Mouse (Mus musculus): ENCODE measurements around the gene D430041D05Rik.
A peak's percentile ranks its signal among the peaks of the same experiment; 100 is the strongest.

Gene D430041D05Rik

GRCm38 (mm10) chr2:104351415-104352203, 59.2 kb downstream of the D430041D05Rik start:
- DNase-seq (ENCODE audit: low spot score in 2 of 2) = no peak

- no peak for DNase-seq (ENCODE audit: low spot score in 2 of 2)
Observed at GRCm38 (mm10) chr2:104337619-104338018, 73.2 kb downstream of the D430041D05Rik start.

GRCm38 (mm10) chr2:104335824-104336223, 75.0 kb downstream of the D430041D05Rik start:
- no peak for DNase-seq (ENCODE audit: low spot score in 2 of 2)

GRCm38 (mm10) chr2:104333952-104334351, 76.9 kb downstream of the D430041D05Rik start:
- DNase-seq (ENCODE audit: low spot score in 2 of 2) = no peak

- no peak for DNase-seq (ENCODE audit: low spot score in 2 of 2)
Observed at GRCm38 (mm10) chr2:104332707-104333106, 78.1 kb downstream of the D430041D05Rik start.

- no peak for DNase-seq (ENCODE audit: low spot score in 2 of 2)
Observed at GRCm38 (mm10) chr2:104331261-104331660, 79.6 kb downstream of the D430041D05Rik start.

- no peak for DNase-seq (ENCODE audit: low spot score in 2 of 2)
Observed at GRCm38 (mm10) chr2:104327116-104327794, 83.6 kb downstream of the D430041D05Rik start.

- no peak for DNase-seq (ENCODE audit: low spot score in 2 of 2)
Observed at GRCm38 (mm10) chr2:104323773-104324172, 87.0 kb downstream of the D430041D05Rik start.

- no peak for DNase-seq (ENCODE audit: low spot score in 2 of 2)
Observed at GRCm38 (mm10) chr2:104323351-104323750, 87.5 kb downstream of the D430041D05Rik start.

GRCm38 (mm10) chr2:104320061-104320624, 90.7 kb downstream of the D430041D05Rik start:
- DNase-seq (ENCODE audit: low spot score in 2 of 2) = no peak

- no peak for DNase-seq (ENCODE audit: low spot score in 2 of 2)
Observed at GRCm38 (mm10) chr2:104319443-104319842, 91.4 kb downstream of the D430041D05Rik start.

GRCm38 (mm10) chr2:104318881-104319280, 91.9 kb downstream of the D430041D05Rik start:
- no peak for DNase-seq (ENCODE audit: low spot score in 2 of 2)

GRCm38 (mm10) chr2:104318259-104318658, 92.6 kb downstream of the D430041D05Rik start:
- DNase-seq (ENCODE audit: low spot score in 2 of 2) = no peak

GRCm38 (mm10) chr2:104317631-104318030, 93.2 kb downstream of the D430041D05Rik start:
- DNase-seq (ENCODE audit: low spot score in 2 of 2) = no peak

GRCm38 (mm10) chr2:104316483-104316882, 94.3 kb downstream of the D430041D05Rik start:
- no peak for DNase-seq (ENCODE audit: low spot score in 2 of 2)

- no peak for DNase-seq (ENCODE audit: low spot score in 2 of 2)
Observed at GRCm38 (mm10) chr2:104313246-104313645, 97.6 kb downstream of the D430041D05Rik start.

- peak in 1 of 2 experiments; percentile 18 for DNase-seq (ENCODE audit: low spot score in 2 of 2)
Observed at GRCm38 (mm10) chr2:104307102-104307501, 103.7 kb downstream of the D430041D05Rik start.

GRCm38 (mm10) chr2:104305722-104306121, 105.1 kb downstream of the D430041D05Rik start:
- DNase-seq (ENCODE audit: low spot score in 2 of 2) = no peak

GRCm38 (mm10) chr2:104299912-104300311, 110.9 kb downstream of the D430041D05Rik start:
- DNase-seq (ENCODE audit: low spot score in 2 of 2) = no peak

- peak; percentile 32 to 70 for DNase-seq (ENCODE audit: low spot score in 2 of 2)
Observed at GRCm38 (mm10) chr2:104299160-104299559, 111.7 kb downstream of the D430041D05Rik start.

GRCm38 (mm10) chr2:104286821-104287220, 124.0 kb downstream of the D430041D05Rik start:
- no peak for DNase-seq (ENCODE audit: low spot score in 2 of 2)

- DNase-seq (ENCODE audit: low spot score in 2 of 2) = no peak
Observed at GRCm38 (mm10) chr2:104283401-104283955, 127.3 kb downstream of the D430041D05Rik start.

Measured in urinary bladder, postnatal 4 days (tissue).